Mouse (Mus musculus) intestine, embryonic 14.5 days (tissue): ENCODE data around the gene Gli1. TPM values are rescaled to one million over a fixed set of nuclear protein-coding genes. Genes with fewer than 3 reads are reported as not detected.
A peak's percentile ranks its signal among the peaks of the same experiment; 100 is the strongest.

ENCODE experiments used
- ATAC-seq: fragments of 200-750 bp; cut with Nextera tagmentation; replicated peaks from 2 replicates; pipeline ENCODE4 v1.8.0; 2017; ENCODE audit warnings: low read depth, moderate number of reproducible peaks, moderate TSS enrichment, moderate library complexity; ENCODE audit not compliant: low FRiP score, low TSS enrichment
- DNase-seq: peaks from one replicate; pipeline ENCODE4 v3.0.0-alpha.2; 2018; ENCODE audit warnings: low spot score
- H3K27ac ChIP-seq: fragments of 300-500 bp; sonication (generic); 2 replicates; pipeline ENCODE4 v1.5.1; 2014; ENCODE audit warnings: low read depth, mild to moderate bottlenecking, control low read depth
- H3K27me3 ChIP-seq: fragments of 300-500 bp; sonication (generic); replicated peaks from 2 replicates; pipeline ENCODE4 v1.6.1; 2014; ENCODE audit warnings: low read length, control low read depth; ENCODE audit not compliant: control insufficient read depth, insufficient read depth
- H3K36me3 ChIP-seq: fragments of 300-500 bp; sonication (generic); 2 replicates; pipeline ENCODE4 v1.6.1; 2014; ENCODE audit warnings: low read length, control low read depth; ENCODE audit not compliant: control insufficient read depth, insufficient read depth
- H3K4me1 ChIP-seq: fragments of 300-500 bp; sonication (generic); replicated peaks from 2 replicates; pipeline ENCODE4 v1.6.1; 2014; ENCODE audit warnings: low read length, control low read depth, mixed read lengths; ENCODE audit not compliant: control insufficient read depth, insufficient read depth
- H3K4me2 ChIP-seq: fragments of 300-500 bp; sonication (generic); 2 replicates; pipeline ENCODE4 v1.6.1; 2014; ENCODE audit warnings: low read length
- H3K4me3 ChIP-seq: fragments of 300-500 bp; sonication (generic); 2 replicates; pipeline ENCODE4 v1.5.1; 2014; ENCODE audit warnings: low read depth, low read length, control low read depth, mixed read lengths
- H3K9ac ChIP-seq: fragments of 300-500 bp; sonication (generic); 2 replicates; pipeline ENCODE4 v1.6.1; 2014; ENCODE audit warnings: mild to moderate bottlenecking, low read length
- H3K9me3 ChIP-seq: fragments of 300-500 bp; sonication (generic); 2 replicates; pipeline ENCODE4 v1.6.1; 2016; ENCODE audit warnings: low read length, control low read depth; ENCODE audit not compliant: control insufficient read depth
- WGBS: fragments of 180-500 bp; shearing (Covaris S2); extraction: QIAGEN DNeasy Blood & Tissue Kit; methylation state at CpG from one replicate; pipeline ENCODE4 v1.1.7; 2014; 5-methylcytosine and 5-hydroxymethylcytosine counted together
- polyA plus RNA-seq: library from polyadenylated mRNA; unstranded; fragments of >200 nt; fragmentation: Nextera tagmentation; extraction: Ambion mirVana; gene quantifications from 2 replicates; pipeline ENCODE4 v1.2.1, GENCODE M21; 2014

The Gli1 gene
- polyA plus RNA-seq, 1 experiment from 2014 or later = 12.6 TPM

DNA sequence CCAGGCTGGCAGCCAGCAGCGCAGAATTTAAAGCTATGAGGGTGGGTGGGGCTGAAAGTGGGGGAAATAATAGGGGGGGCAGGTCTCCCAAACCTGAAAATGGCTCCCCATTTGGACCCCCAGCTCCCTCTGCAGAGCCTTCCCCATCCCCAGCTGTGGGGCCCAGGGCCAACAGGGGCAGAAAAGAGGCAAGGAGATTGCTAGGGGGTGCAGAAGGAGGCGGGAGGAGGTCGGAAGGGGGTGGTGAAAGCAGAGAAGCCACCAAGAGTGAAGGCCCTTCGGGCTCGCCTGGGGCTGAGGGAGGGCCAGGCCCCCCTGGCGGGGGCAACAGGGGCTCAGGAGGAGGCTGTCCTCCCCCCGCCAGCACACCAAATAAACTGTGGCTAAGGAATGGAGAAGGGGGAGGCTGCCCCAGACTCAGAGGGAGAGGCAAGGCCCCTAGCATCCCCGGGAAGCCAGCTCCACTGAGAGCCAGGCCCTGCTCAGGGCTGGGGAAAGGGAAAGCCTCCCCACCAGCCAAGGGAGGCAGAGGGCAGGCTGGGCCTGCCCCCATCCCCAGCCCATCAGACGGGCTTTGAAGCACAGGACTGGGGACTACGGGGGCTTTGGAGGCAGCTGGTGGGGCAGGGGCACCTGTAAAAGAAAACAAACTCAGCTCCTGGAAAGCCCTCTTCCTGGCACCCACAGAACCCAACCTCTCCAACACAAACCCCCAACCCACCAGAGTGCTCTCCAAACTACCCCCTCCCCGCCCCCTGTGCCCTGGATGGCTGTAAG, 56.9 kb downstream of the Gli1 start:
- WGBS = 79% methylated on average over 11 of the region's 11 CpGs
- no peaks in the 10 kb centered on the region for H3K27me3 ChIP-seq
- H3K27ac ChIP-seq = no peak overlapping the region
- no peaks in the 10 kb centered on the region for H3K9me3 ChIP-seq
- H3K9ac ChIP-seq = no peak overlapping the region
- no peak overlapping the region for H3K4me3 ChIP-seq
- DNase-seq (no peak), ATAC-seq (no peak)
- H3K4me1 ChIP-seq = peaks cover 25% of the 10 kb centered on the region
- H3K36me3 ChIP-seq = peaks cover 68% of the 10 kb centered on the region
- H3K4me2 ChIP-seq = no peak overlapping the region

DNA sequence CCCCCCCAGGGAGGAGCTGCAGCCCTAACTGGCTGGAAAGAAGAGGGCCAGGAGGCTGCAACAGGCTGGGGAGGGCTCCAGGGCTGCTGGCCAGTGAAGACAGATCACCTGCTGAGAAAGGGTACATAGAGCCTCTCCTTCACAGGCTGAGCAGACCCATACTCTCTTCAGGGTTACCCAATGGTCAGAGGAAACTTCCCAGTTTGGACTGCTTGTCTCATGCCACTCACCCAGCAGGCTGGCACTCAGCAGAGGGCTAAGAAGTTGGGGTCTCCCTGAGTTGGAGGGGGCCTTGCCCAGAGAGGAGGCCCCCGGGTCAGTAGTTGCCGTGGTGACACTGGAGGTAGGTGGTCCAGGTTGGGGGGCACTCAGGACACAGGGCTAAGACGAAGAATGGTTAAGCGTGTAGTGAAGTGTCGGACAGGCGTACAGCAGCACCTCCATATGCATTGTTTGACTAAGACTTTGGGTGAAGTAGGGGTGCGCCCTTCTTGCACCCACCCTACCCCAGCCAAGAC, 57.6 kb downstream of the Gli1 start:
- no peak for ATAC-seq
- H3K4me1 ChIP-seq = peaks cover 20% of the 10 kb centered on the region
- no peaks in the 10 kb centered on the region for H3K27me3 ChIP-seq
- H3K4me2 ChIP-seq = no peak overlapping the region
- 0 out of 2 replicates have a peak overlapping the region, but pooled peaks have one; percentile 16 for H3K27ac ChIP-seq
- no peak for DNase-seq
- no peak overlapping the region for H3K4me3 ChIP-seq
- no peak overlapping the region for H3K9ac ChIP-seq
- no peaks in the 10 kb centered on the region for H3K9me3 ChIP-seq
- peaks cover 76% of the 10 kb centered on the region for H3K36me3 ChIP-seq
- WGBS = 93% methylated on average over 7 of the region's 7 CpGs

DNA sequence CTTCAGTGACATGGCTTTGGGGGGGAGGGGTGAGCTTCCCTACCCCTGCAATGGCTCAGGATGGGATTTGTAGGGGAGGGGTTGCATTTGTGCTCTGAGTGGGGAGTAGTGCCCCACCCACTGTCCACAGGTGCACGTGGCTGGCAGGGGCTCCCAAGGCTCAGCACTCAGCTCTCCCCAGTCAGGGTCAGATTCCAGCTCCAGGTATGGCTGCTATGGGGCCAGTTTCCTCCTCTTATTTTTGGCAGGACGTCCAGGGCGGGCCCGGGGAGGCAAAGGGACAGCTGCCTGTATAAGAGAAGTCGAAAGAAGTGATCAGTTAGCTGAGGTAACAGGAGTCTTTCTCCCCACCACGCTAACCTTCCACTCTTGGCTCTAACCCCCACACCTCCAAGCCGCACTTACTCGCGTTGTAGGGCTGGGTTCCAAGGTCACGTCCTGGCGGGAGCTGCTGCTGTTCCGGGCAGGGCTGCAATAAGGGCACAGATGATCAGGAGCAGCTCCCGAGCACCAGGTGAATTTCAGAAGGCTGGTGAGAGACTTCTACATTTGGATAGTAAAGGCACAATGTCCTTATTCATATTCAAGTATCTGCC, 59.1 kb downstream of the Gli1 start:
- no peak overlapping the region for H3K27ac ChIP-seq
- ATAC-seq (no peak), DNase-seq (no peak)
- H3K36me3 ChIP-seq = peaks cover 89% of the 10 kb centered on the region
- no peaks in the 10 kb centered on the region for H3K27me3 ChIP-seq
- H3K4me1 ChIP-seq = peaks cover 18% of the 10 kb centered on the region
- no peaks in the 10 kb centered on the region for H3K9me3 ChIP-seq
- H3K4me2 ChIP-seq = no peak overlapping the region
- no peak overlapping the region for H3K9ac ChIP-seq
- WGBS = 73% methylated on average over 13 of the region's 13 CpGs
- H3K4me3 ChIP-seq = no peak overlapping the region

DNA sequence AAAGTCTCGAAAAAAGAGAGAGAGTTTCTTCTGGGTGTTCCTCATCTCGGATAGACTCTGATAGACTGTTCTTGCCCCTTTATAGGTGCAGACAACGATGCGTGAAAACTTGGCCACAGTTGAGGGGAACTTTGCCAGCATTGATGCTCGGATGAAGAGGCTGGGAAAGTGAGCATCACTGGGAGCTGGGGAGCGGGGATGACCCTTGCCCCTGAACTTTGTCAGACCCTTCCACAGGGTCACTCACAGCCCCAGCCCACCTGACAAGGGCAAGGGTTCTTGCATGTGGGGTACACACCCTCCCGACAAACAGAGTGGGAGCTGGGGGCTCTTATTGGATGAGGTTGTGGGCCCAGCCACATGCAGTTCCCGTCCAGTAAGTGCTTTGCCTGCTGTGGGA, 60.5 kb downstream of the Gli1 start:
- H3K27ac ChIP-seq = no peak overlapping the region
- ATAC-seq = no peak
- no peaks in the 10 kb centered on the region for H3K9me3 ChIP-seq
- peaks cover 94% of the 10 kb centered on the region for H3K36me3 ChIP-seq
- no peak overlapping the region for H3K4me3 ChIP-seq
- no peak overlapping the region for H3K4me2 ChIP-seq
- 89% methylated on average over 8 of the region's 8 CpGs for WGBS
- peaks cover 4% of the 10 kb centered on the region for H3K4me1 ChIP-seq
- no peak for DNase-seq
- H3K27me3 ChIP-seq = no peaks in the 10 kb centered on the region
- H3K9ac ChIP-seq = no peak overlapping the region

Other genes with a start within 250 kb of the Gli1 start
- 47.6 and 51.6 TPM in 2 replicates for gene Os9, start 220.8 kb downstream of the Gli1 start, polyA plus RNA-seq
- gene B4galnt1, start 176.7 kb downstream of the Gli1 start, polyA plus RNA-seq = 54.3 and 66.0 TPM in 2 replicates
- gene Slc26a10, start 161.3 kb downstream of the Gli1 start, polyA plus RNA-seq = 0.93 and 1.3 TPM in 2 replicates
- 49.0 and 57.7 TPM in 2 replicates for gene Arhgef25, start 151.9 kb downstream of the Gli1 start, polyA plus RNA-seq
- gene Dtx3, start 146.2 kb downstream of the Gli1 start, polyA plus RNA-seq = 95.8 and 101 TPM in 2 replicates
- gene Pip4k2c, start 130.4 kb downstream of the Gli1 start, polyA plus RNA-seq = 24.2 and 25.9 TPM in 2 replicates
- gene Kif5a, start 78.6 kb downstream of the Gli1 start, polyA plus RNA-seq = 9.2 and 10.6 TPM in 2 replicates
- gene Dctn2, start 75.6 kb downstream of the Gli1 start, polyA plus RNA-seq = 157 and 166 TPM in 2 replicates
- gene Mbd6, start 53.0 kb downstream of the Gli1 start, polyA plus RNA-seq = 19.2 and 20.6 TPM in 2 replicates
- 123 and 124 TPM in 2 replicates for gene Mars, start 30.2 kb downstream of the Gli1 start, polyA plus RNA-seq
- gene Arhgap9, start 20.0 kb downstream of the Gli1 start, polyA plus RNA-seq = 4.2 and 4.4 TPM in 2 replicates
- not detected in 2 replicates for gene Inhbe, start 12.4 kb upstream of the Gli1 start, polyA plus RNA-seq
- not detected in 2 replicates for gene Inhbc, start 28.5 kb upstream of the Gli1 start, polyA plus RNA-seq
- gene R3hdm2, start 38.4 kb upstream of the Gli1 start, polyA plus RNA-seq = 29.8 and 31.5 TPM in 2 replicates
- gene Stac3, start 159.7 kb upstream of the Gli1 start, polyA plus RNA-seq = 0.32 TPM in 1 of 2 replicates, not detected in the other
- gene Ndufa4l2, start 173.0 kb upstream of the Gli1 start, polyA plus RNA-seq = 25.9 and 28.5 TPM in 2 replicates
- 132 and 142 TPM in 2 replicates for gene Shmt2, start 180.5 kb upstream of the Gli1 start, polyA plus RNA-seq
- 4.0 and 5.5 TPM in 2 replicates for gene Nxph4, start 192.6 kb upstream of the Gli1 start, polyA plus RNA-seq